Mouse (Mus musculus): Measurements from ENCODE around the gene Usp54. TPM values are rescaled to one million over a fixed set of nuclear protein-coding genes. Genes with fewer than 3 reads are reported as not detected.
"Not testable (repeated sequence)": the region's sequence is repeated elsewhere in the genome, so short reads cannot be mapped to it uniquely, and the experiment has no call there.

Usp54 gene
- polyA plus RNA-seq, 1 experiment from 2014 or later = 8.5 TPM

GRCm38 (mm10) chr14:20601287-20601686, 39.6 kb downstream of the Usp54 start:
- Histone ChIP-seq H3K4me2 (no peak overlapping the region), H3K27ac (no peak overlapping the region), H3K9me3 (no peaks in the 10 kb centered on the region), H3K9ac (no peak overlapping the region), H3K4me1 (no peaks in the 10 kb centered on the region), H3K27me3 (no peaks in the 10 kb centered on the region), H3K4me3 (no peak overlapping the region), H3K36me3 (peaks cover 8% of the 10 kb centered on the region; the same call in 1 of the 2 replicates)
- no peak for ATAC-seq (ENCODE audit: insufficient number of reproducible peaks, insufficient read depth, low FRiP score, low TSS enrichment, low read depth)
- WGBS = 100% methylated on average over 1 of the region's 1 CpGs

GRCm38 (mm10) chr14:20600203-20600602, 40.7 kb downstream of the Usp54 start:
- Histone ChIP-seq H3K4me3 (no peak overlapping the region), H3K4me2 (no peak overlapping the region), H3K27me3 (no peaks in the 10 kb centered on the region), H3K4me1 (peaks cover 7% of the 10 kb centered on the region; the same call in 1 of the 2 replicates), H3K9ac (no peak overlapping the region), H3K36me3 (peaks cover 6% of the 10 kb centered on the region; the same call in 1 of the 2 replicates), H3K27ac (no peak overlapping the region), H3K9me3 (no peaks in the 10 kb centered on the region)
- 58% methylated on average over 2 of the region's 2 CpGs for WGBS
- ATAC-seq (ENCODE audit: insufficient number of reproducible peaks, insufficient read depth, low FRiP score, low TSS enrichment, low read depth) = no peak

GRCm38 (mm10) chr14:20599542-20599941, 41.3 kb downstream of the Usp54 start:
- WGBS = 79% methylated on average over 2 of the region's 2 CpGs
- no peaks in the 10 kb centered on the region for H3K9me3 ChIP-seq
- ATAC-seq (ENCODE audit: insufficient number of reproducible peaks, insufficient read depth, low FRiP score, low TSS enrichment, low read depth) = no peak
- no peak overlapping the region for H3K9ac ChIP-seq
- no peak overlapping the region for H3K4me2 ChIP-seq
- H3K36me3 ChIP-seq = peaks cover 6% of the 10 kb centered on the region; the same call in 1 of the 2 replicates
- H3K4me1 ChIP-seq = peaks cover 7% of the 10 kb centered on the region; the same call in 1 of the 2 replicates
- no peak overlapping the region for H3K27ac ChIP-seq
- no peak overlapping the region for H3K4me3 ChIP-seq
- H3K27me3 ChIP-seq = no peaks in the 10 kb centered on the region

GRCm38 (mm10) chr14:20595781-20596180, 45.1 kb downstream of the Usp54 start:
- Histone ChIP-seq H3K9me3 (no peaks in the 10 kb centered on the region), H3K27ac (0 out of 2 replicates have a peak overlapping the region, but pooled peaks have one; percentile 4), H3K4me2 (no peak overlapping the region), H3K36me3 (peaks cover 1% of the 10 kb centered on the region; the same call in 1 of the 2 replicates), H3K4me3 (no peak overlapping the region), H3K9ac (no peak overlapping the region), H3K4me1 (peaks cover 11% of the 10 kb centered on the region), H3K27me3 (no peaks in the 10 kb centered on the region)
- ATAC-seq (ENCODE audit: insufficient number of reproducible peaks, insufficient read depth, low FRiP score, low TSS enrichment, low read depth) = no peak
- 25% methylated on average over 3 of the region's 3 CpGs for WGBS

GRCm38 (mm10) chr14:20587458-20587857, 53.4 kb downstream of the Usp54 start:
- Histone ChIP-seq H3K27ac (no peak overlapping the region), H3K4me1 (no peaks in the 10 kb centered on the region), H3K9me3 (no peaks in the 10 kb centered on the region), H3K4me2 (no peak overlapping the region), H3K9ac (no peak overlapping the region), H3K36me3 (peaks cover 44% of the 10 kb centered on the region), H3K4me3 (no peak overlapping the region), H3K27me3 (no peaks in the 10 kb centered on the region)
- no peak for ATAC-seq (ENCODE audit: insufficient number of reproducible peaks, insufficient read depth, low FRiP score, low TSS enrichment, low read depth)
- 87% methylated on average over 5 of the region's 5 CpGs for WGBS

- H3K27ac ChIP-seq = no peak overlapping the region
- no peaks in the 10 kb centered on the region for H3K27me3 ChIP-seq
- 78% methylated on average over 6 of the region's 6 CpGs for WGBS
- H3K4me3 ChIP-seq = no peak overlapping the region
- H3K9me3 ChIP-seq = no peaks in the 10 kb centered on the region
- no peaks in the 10 kb centered on the region for H3K4me1 ChIP-seq
- no peak overlapping the region for H3K4me2 ChIP-seq
- no peak overlapping the region for H3K9ac ChIP-seq
- no peak for ATAC-seq (ENCODE audit: insufficient number of reproducible peaks, insufficient read depth, low FRiP score, low TSS enrichment, low read depth)
- peaks cover 37% of the 10 kb centered on the region for H3K36me3 ChIP-seq
Measured at GRCm38 (mm10) chr14:20578822-20579407, 61.9 kb downstream of the Usp54 start.

- H3K36me3 ChIP-seq = peaks cover 31% of the 10 kb centered on the region
- H3K9me3 ChIP-seq = no peaks in the 10 kb centered on the region
- 58% methylated on average over 7 of the region's 7 CpGs for WGBS
- H3K4me3 ChIP-seq = no peak overlapping the region
- H3K4me1 ChIP-seq = no peaks in the 10 kb centered on the region
- no peak for ATAC-seq (ENCODE audit: insufficient number of reproducible peaks, insufficient read depth, low FRiP score, low TSS enrichment, low read depth)
- H3K27ac ChIP-seq = no peak overlapping the region
- H3K9ac ChIP-seq = no peak overlapping the region
- no peak overlapping the region for H3K4me2 ChIP-seq
- no peaks in the 10 kb centered on the region for H3K27me3 ChIP-seq
Measured at GRCm38 (mm10) chr14:20576179-20576578, 64.7 kb downstream of the Usp54 start.

- peaks cover 53% of the 10 kb centered on the region for H3K36me3 ChIP-seq
- H3K27ac ChIP-seq; ATAC-seq (ENCODE audit: insufficient number of reproducible peaks, insufficient read depth, low FRiP score, low TSS enrichment, low read depth); H3K4me1 ChIP-seq; H3K9ac ChIP-seq; H3K4me3 ChIP-seq; H3K4me2 ChIP-seq; H3K27me3 ChIP-seq; H3K9me3 ChIP-seq: not testable (repeated sequence)
- 85% methylated on average over 3 of the region's 3 CpGs for WGBS
Measured at GRCm38 (mm10) chr14:20573196-20573595, 67.7 kb downstream of the Usp54 start.

- H3K27me3 ChIP-seq = no peaks in the 10 kb centered on the region
- no peak overlapping the region for H3K27ac ChIP-seq
- H3K9me3 ChIP-seq = no peaks in the 10 kb centered on the region
- 76% methylated on average over 9 of the region's 9 CpGs for WGBS
- no peaks in the 10 kb centered on the region for H3K4me1 ChIP-seq
- no peak for ATAC-seq (ENCODE audit: insufficient number of reproducible peaks, insufficient read depth, low FRiP score, low TSS enrichment, low read depth)
- H3K9ac ChIP-seq = no peak overlapping the region
- no peak overlapping the region for H3K4me3 ChIP-seq
- peaks cover 88% of the 10 kb centered on the region for H3K36me3 ChIP-seq
- H3K4me2 ChIP-seq = no peak overlapping the region
Measured at GRCm38 (mm10) chr14:20565256-20566021, 75.4 kb downstream of the Usp54 start.

- Histone ChIP-seq H3K9ac (no peak overlapping the region), H3K27ac (no peak overlapping the region), H3K27me3 (no peaks in the 10 kb centered on the region), H3K9me3 (no peaks in the 10 kb centered on the region), H3K4me2 (no peak overlapping the region), H3K36me3 (peaks cover 84% of the 10 kb centered on the region), H3K4me3 (no peak overlapping the region), H3K4me1 (no peaks in the 10 kb centered on the region)
- 75% methylated on average over 12 of the region's 12 CpGs for WGBS
- ATAC-seq (ENCODE audit: insufficient number of reproducible peaks, insufficient read depth, low FRiP score, low TSS enrichment, low read depth) = no peak
Measured at GRCm38 (mm10) chr14:20564692-20565091, 76.2 kb downstream of the Usp54 start.

- Histone ChIP-seq H3K27ac (no peak overlapping the region), H3K9me3 (no peaks in the 10 kb centered on the region; the same call in 1 of the 2 replicates), H3K27me3 (no peaks in the 10 kb centered on the region), H3K4me1 (no peaks in the 10 kb centered on the region), H3K9ac (no peak overlapping the region), H3K4me3 (no peak overlapping the region), H3K4me2 (no peak overlapping the region), H3K36me3 (peaks cover 72% of the 10 kb centered on the region)
- WGBS = 93% methylated on average over 5 of the region's 5 CpGs
- ATAC-seq (ENCODE audit: insufficient number of reproducible peaks, insufficient read depth, low FRiP score, low TSS enrichment, low read depth) = no peak
Measured at GRCm38 (mm10) chr14:20561897-20562296, 79.0 kb downstream of the Usp54 start.

- ATAC-seq (ENCODE audit: insufficient number of reproducible peaks, insufficient read depth, low FRiP score, low TSS enrichment, low read depth) = no peak
- H3K36me3 ChIP-seq = peaks cover 48% of the 10 kb centered on the region
- WGBS = 94% methylated on average over 2 of the region's 2 CpGs
Measured at GRCm38 (mm10) chr14:20550136-20550535, 90.7 kb downstream of the Usp54 start.

More at GRCm38 (mm10) chr14:20550136-20550535, 90.7 kb downstream of the Usp54 start:
- Histone ChIP-seq H3K9me3 (no peaks in the 10 kb centered on the region), H3K27ac (no peak overlapping the region), H3K4me3 (no peak overlapping the region), H3K4me2 (no peak overlapping the region), H3K4me1 (peaks cover 6% of the 10 kb centered on the region), H3K27me3 (no peaks in the 10 kb centered on the region), H3K9ac (no peak overlapping the region)

All from embryonic facial prominence, embryonic 13.5 days (tissue).